Comparison of ENCODE assay signal across 29 mouse cellular contexts in the genomic region with DNA sequence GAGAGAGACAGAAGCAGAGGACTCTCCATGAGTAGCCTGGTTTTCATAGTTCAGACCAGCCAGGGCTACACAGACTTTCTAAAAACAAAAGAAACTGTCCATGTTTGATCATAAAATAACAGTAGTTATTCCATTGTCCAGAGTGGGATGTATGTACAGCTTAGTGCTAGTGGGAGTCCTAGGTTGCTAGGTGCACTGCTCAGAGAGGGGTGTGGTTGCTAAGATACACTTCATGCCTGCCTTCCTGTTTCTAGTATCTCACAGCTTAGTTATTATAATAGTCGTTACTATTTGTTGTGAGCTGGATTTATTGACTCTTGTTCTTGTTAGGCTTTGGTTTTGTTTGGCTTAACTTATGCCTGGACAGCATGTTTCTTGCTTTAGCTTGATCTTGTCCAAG. TPM values are rescaled to one million over a fixed set of nuclear protein-coding genes. Genes with fewer than 3 reads are reported as not detected.
DNase-seq lines count a peak whose midpoint lies in the region; ATAC-seq and TF ChIP-seq lines count a peak whose summit lies in the region.
"Had no signal": no experiment of that assay in that cellular context is flagged by ENCODE, and none has a peak within 500 bp of the region (broad histone marks: within the 10 kb centered on the region; RNA-seq: fewer than 3 reads in every experiment).

No protein-coding gene starts in this region.

- 0 out of 2 replicates have a peak, but pooled peaks have one; percentile 31 for ATAC-seq in forebrain, embryonic 16.5 days
- no peak for ATAC-seq in forebrain, embryonic 11.5 days (replicated peaks; ENCODE audit: low FRiP score)
- ATAC-seq in hindbrain, postnatal 0 days: 0 out of 2 replicates have a peak, but pooled peaks have one; percentile 30
- ATAC-seq in hindbrain, embryonic 16.5 days: no peak
- ATAC-seq in midbrain, embryonic 16.5 days: no peak
- ATAC-seq in midbrain, embryonic 13.5 days: no peak
- ATAC-seq: activated CD4-positive, CD25-positive, alpha-beta regulatory T cell, adult 4 months; forebrain, embryonic 15.5 days; Patski had no signal

- H3K4me1 ChIP-seq in forebrain, embryonic 16.5 days (replicated peaks; ENCODE audit: control insufficient read depth, insufficient read depth, low read length): no peaks in the 10 kb centered on the region
- H3K4me1 ChIP-seq in forebrain, embryonic 11.5 days (replicated peaks; ENCODE audit: control insufficient read depth, insufficient read depth, low read length): no peaks in the 10 kb centered on the region
- no peaks in the 10 kb centered on the region for H3K4me1 ChIP-seq in hindbrain, postnatal 0 days (ENCODE audit: insufficient read depth, low read length)
- H3K4me1 ChIP-seq in hindbrain, embryonic 16.5 days (ENCODE audit: control insufficient read depth, insufficient read depth, low read depth, low read length): no peaks in the 10 kb centered on the region
- H3K4me1 ChIP-seq in embryonic fibroblast, embryonic 13.5 days (ENCODE audit: control insufficient read depth, insufficient read depth, low read length): no peaks in the 10 kb centered on the region
- no peaks in the 10 kb centered on the region for H3K4me1 ChIP-seq in midbrain, embryonic 16.5 days (ENCODE audit: control insufficient read depth, insufficient read depth, low read length)
- H3K4me1 ChIP-seq in midbrain, embryonic 13.5 days (replicated peaks): no peaks in the 10 kb centered on the region
- H3K4me1 ChIP-seq: embryonic facial prominence, embryonic 13.5 days; embryonic facial prominence, embryonic 15.5 days; forebrain, embryonic 15.5 days had no signal

- H3K4me3 ChIP-seq in forebrain, embryonic 16.5 days (replicated peaks; ENCODE audit: low read length): no peak overlapping the region
- H3K4me3 ChIP-seq in forebrain, embryonic 11.5 days (ENCODE audit: low read depth, low read length): no peak overlapping the region
- no peak overlapping the region for H3K4me3 ChIP-seq in hindbrain, postnatal 0 days (ENCODE audit: low read length)
- no peak overlapping the region for H3K4me3 ChIP-seq in hindbrain, embryonic 16.5 days (ENCODE audit: low read length)
- no peak overlapping the region for H3K4me3 ChIP-seq in embryonic fibroblast, embryonic 13.5 days (ENCODE audit: insufficient read depth, low read length)
- no peak overlapping the region for H3K4me3 ChIP-seq in midbrain, embryonic 16.5 days (ENCODE audit: low read depth, low read length)
- no peak overlapping the region for H3K4me3 ChIP-seq in midbrain, embryonic 13.5 days (replicated peaks)
- H3K4me3 ChIP-seq: embryonic facial prominence, embryonic 13.5 days; embryonic facial prominence, embryonic 15.5 days; forebrain, embryonic 15.5 days had no signal

- H3K27me3 ChIP-seq in forebrain, embryonic 16.5 days (replicated peaks; ENCODE audit: control insufficient read depth, insufficient read depth, low read length): no peaks in the 10 kb centered on the region
- H3K27me3 ChIP-seq in forebrain, embryonic 11.5 days (ENCODE audit: control insufficient read depth, insufficient read depth, low read length): no peaks in the 10 kb centered on the region
- H3K27me3 ChIP-seq in hindbrain, postnatal 0 days (ENCODE audit: insufficient read depth, low read length): no peaks in the 10 kb centered on the region
- H3K27me3 ChIP-seq in hindbrain, embryonic 16.5 days (replicated peaks; ENCODE audit: control insufficient read depth, insufficient read depth, low read length): no peaks in the 10 kb centered on the region
- H3K27me3 ChIP-seq in midbrain, embryonic 16.5 days (ENCODE audit: control insufficient read depth, insufficient read depth, low read depth, low read length): no peaks in the 10 kb centered on the region; the same call in 1 of the 2 replicates
- no peaks in the 10 kb centered on the region for H3K27me3 ChIP-seq in midbrain, embryonic 13.5 days
- H3K27me3 ChIP-seq: embryonic facial prominence, embryonic 13.5 days; embryonic facial prominence, embryonic 15.5 days; forebrain, embryonic 15.5 days had no signal

- H3K27ac ChIP-seq in forebrain, embryonic 16.5 days (ENCODE audit: low read length): no peak overlapping the region
- no peak overlapping the region for H3K27ac ChIP-seq in forebrain, embryonic 11.5 days (ENCODE audit: low read depth, low read length)
- H3K27ac ChIP-seq in hindbrain, postnatal 0 days: no peak overlapping the region
- no peak overlapping the region for H3K27ac ChIP-seq in hindbrain, embryonic 16.5 days (ENCODE audit: low read depth, low read length)
- H3K27ac ChIP-seq in embryonic fibroblast, embryonic 13.5 days (ENCODE audit: insufficient read depth, low read length): no peak overlapping the region
- H3K27ac ChIP-seq in midbrain, embryonic 16.5 days (ENCODE audit: low read length): no peak overlapping the region
- no peak overlapping the region for H3K27ac ChIP-seq in midbrain, embryonic 13.5 days
- H3K27ac ChIP-seq: embryonic facial prominence, embryonic 13.5 days; embryonic facial prominence, embryonic 15.5 days; forebrain, embryonic 15.5 days had no signal

- DNase-seq in forebrain, embryonic 11.5 days (ENCODE audit: low spot score): no peak
- DNase-seq in hindbrain, postnatal 0 days (ENCODE audit: low spot score): no peak
- peak; percentile 18 for DNase-seq in MEL-GATA-1-ER (ENCODE audit: extremely low read depth, low read depth)
- DNase-seq: adrenal gland, adult 8-10 months; adrenal gland, postnatal 14 days; adrenal gland, postnatal 36 days; cerebellum, adult 11 months; cerebellum, adult 18-20 months; cerebellum, adult 8-10 months; cerebellum, adult 9-11 months; cerebellum, postnatal 14 days; cerebellum, postnatal 36 days; embryo, embryonic 11 days had no signal

- 65% methylated on average over 1 of the region's 1 CpGs for WGBS in forebrain, embryonic 16.5 days
- WGBS in forebrain, embryonic 11.5 days: 80% methylated on average over 1 of the region's 1 CpGs
- 27% methylated on average over 1 of the region's 1 CpGs for WGBS in hindbrain, postnatal 0 days
- WGBS in hindbrain, embryonic 16.5 days: 45% methylated on average over 1 of the region's 1 CpGs
- WGBS in midbrain, embryonic 16.5 days: 48% methylated on average over 1 of the region's 1 CpGs
- 44% methylated on average over 1 of the region's 1 CpGs for WGBS in midbrain, embryonic 13.5 days

- H3K9me3 ChIP-seq in forebrain, embryonic 16.5 days (ENCODE audit: control insufficient read depth, low read length): no peaks in the 10 kb centered on the region
- no peaks in the 10 kb centered on the region for H3K9me3 ChIP-seq in forebrain, embryonic 11.5 days (ENCODE audit: control insufficient read depth, low read length)
- no peaks in the 10 kb centered on the region for H3K9me3 ChIP-seq in hindbrain, postnatal 0 days (ENCODE audit: low read length)
- no peaks in the 10 kb centered on the region for H3K9me3 ChIP-seq in hindbrain, embryonic 16.5 days (ENCODE audit: control insufficient read depth, low read length)
- no peaks in the 10 kb centered on the region for H3K9me3 ChIP-seq in midbrain, embryonic 16.5 days (replicated peaks; ENCODE audit: control insufficient read depth, low read length, poor library complexity, severe bottlenecking)
- H3K9me3 ChIP-seq in midbrain, embryonic 13.5 days: no peaks in the 10 kb centered on the region
- H3K9me3 ChIP-seq: embryonic facial prominence, embryonic 13.5 days; embryonic facial prominence, embryonic 15.5 days; forebrain, embryonic 15.5 days had no signal

- H3K36me3 ChIP-seq in forebrain, embryonic 16.5 days (ENCODE audit: control insufficient read depth, insufficient read depth): peaks cover 25% of the 10 kb centered on the region
- no peaks in the 10 kb centered on the region; the same call in none of the 2 replicates for H3K36me3 ChIP-seq in forebrain, embryonic 11.5 days (ENCODE audit: control insufficient read depth, insufficient read depth, low read length)
- peaks cover 21% of the 10 kb centered on the region; the same call in 1 of the 2 replicates for H3K36me3 ChIP-seq in hindbrain, postnatal 0 days (ENCODE audit: insufficient read depth, low read length)
- H3K36me3 ChIP-seq in hindbrain, embryonic 16.5 days (ENCODE audit: control insufficient read depth, insufficient read depth, low read length): peaks cover 15% of the 10 kb centered on the region
- peaks cover 22% of the 10 kb centered on the region for H3K36me3 ChIP-seq in midbrain, embryonic 16.5 days (ENCODE audit: control insufficient read depth, insufficient read depth, low read length)
- peaks cover 32% of the 10 kb centered on the region for H3K36me3 ChIP-seq in midbrain, embryonic 13.5 days

- TF ChIP-seq CTCF in hindbrain, postnatal 0 days (IDR thresholded peaks at IDR 0.05; ENCODE audit: low read depth): no peak
- TF ChIP-seq CTCF in embryonic fibroblast, embryonic 13.5 days (IDR thresholded peaks at IDR 0.05; ENCODE audit: borderline replicate concordance, insufficient read depth, low read length): no peak

- no peak overlapping the region for H3K4me2 ChIP-seq in forebrain, embryonic 16.5 days (ENCODE audit: low read length)
- H3K4me2 ChIP-seq in forebrain, embryonic 11.5 days (ENCODE audit: low read depth, low read length, severe bottlenecking): no peak overlapping the region
- H3K4me2 ChIP-seq in hindbrain, postnatal 0 days (ENCODE audit: low read depth, low read length): no peak overlapping the region
- H3K4me2 ChIP-seq in hindbrain, embryonic 16.5 days (ENCODE audit: low read length): no peak overlapping the region
- H3K4me2 ChIP-seq in midbrain, embryonic 16.5 days (ENCODE audit: low read length): no peak overlapping the region
- H3K4me2 ChIP-seq in midbrain, embryonic 13.5 days (replicated peaks): no peak overlapping the region
- H3K4me2 ChIP-seq: embryonic facial prominence, embryonic 13.5 days; embryonic facial prominence, embryonic 15.5 days; forebrain, embryonic 15.5 days had no signal

- TF ChIP-seq POLR2A in embryonic fibroblast, embryonic 13.5 days (IDR thresholded peaks at IDR 0.05; ENCODE audit: low read depth, low read length): 0 out of 2 replicates have a peak, but pooled peaks have one; percentile 9

- H3K9ac ChIP-seq in forebrain, embryonic 16.5 days (replicated peaks; ENCODE audit: low read depth, low read length): no peak overlapping the region
- no peak overlapping the region for H3K9ac ChIP-seq in forebrain, embryonic 11.5 days (ENCODE audit: low read length)
- no peak overlapping the region for H3K9ac ChIP-seq in hindbrain, postnatal 0 days (replicated peaks; ENCODE audit: low read length)
- H3K9ac ChIP-seq in hindbrain, embryonic 16.5 days (ENCODE audit: low read depth, low read length): no peak overlapping the region
- no peak overlapping the region for H3K9ac ChIP-seq in midbrain, embryonic 16.5 days (ENCODE audit: low read depth, low read length)
- no peak overlapping the region for H3K9ac ChIP-seq in midbrain, embryonic 13.5 days (replicated peaks)
- H3K9ac ChIP-seq: embryonic facial prominence, embryonic 13.5 days; embryonic facial prominence, embryonic 15.5 days; forebrain, embryonic 15.5 days had no signal

RNA-seq across cellular contexts. Expression of a gene that starts 16.7 kb away (rescaled TPM):
- polyA plus RNA-seq in forebrain, embryonic 16.5 days (2015; fragmentation: Nextera tagmentation; extraction: Ambion mirVana): 77.8 and 84.6 TPM in 2 replicates
- polyA plus RNA-seq in forebrain, embryonic 11.5 days (2014; fragmentation: Nextera tagmentation; extraction: Ambion mirVana): 51.6 and 55.9 TPM in 2 replicates
- total RNA-seq in hindbrain, postnatal 0 days (2014; rRNA removed): 42.1 and 63.4 TPM in 2 replicates
- 67.5 and 73.2 TPM in 2 replicates for polyA plus RNA-seq in hindbrain, postnatal 0 days (2015; fragmentation: Nextera tagmentation; extraction: Ambion mirVana)
- polyA plus RNA-seq in hindbrain, embryonic 16.5 days (2015; fragmentation: Nextera tagmentation; extraction: Ambion mirVana): 81.0 and 90.7 TPM in 2 replicates
- 50.9 and 53.2 TPM in 2 replicates for polyA plus RNA-seq in embryonic fibroblast, embryonic 13.5 days (2011; ENCODE audit: insufficient read length, low read depth, missing spikeins)
- 80.9 and 95.7 TPM in 2 replicates for polyA plus RNA-seq in midbrain, embryonic 16.5 days (2015; fragmentation: Nextera tagmentation; extraction: Ambion mirVana)
- 77.6 and 79.4 TPM in 2 replicates for polyA plus RNA-seq in midbrain, embryonic 13.5 days (2015; fragmentation: Nextera tagmentation; extraction: Ambion mirVana)

RNA-seq across cellular contexts. Expression of a gene that starts 24.2 kb away (rescaled TPM):
- polyA plus RNA-seq in forebrain, embryonic 16.5 days (2015; fragmentation: Nextera tagmentation; extraction: Ambion mirVana): 5.4 and 7.3 TPM in 2 replicates
- polyA plus RNA-seq in forebrain, embryonic 11.5 days (2014; fragmentation: Nextera tagmentation; extraction: Ambion mirVana): 0.80 and 1.4 TPM in 2 replicates
- 49.9 and 60.2 TPM in 2 replicates for total RNA-seq in hindbrain, postnatal 0 days (2014; rRNA removed)
- 32.6 and 32.8 TPM in 2 replicates for polyA plus RNA-seq in hindbrain, postnatal 0 days (2015; fragmentation: Nextera tagmentation; extraction: Ambion mirVana)
- 31.9 and 36.8 TPM in 2 replicates for polyA plus RNA-seq in hindbrain, embryonic 16.5 days (2015; fragmentation: Nextera tagmentation; extraction: Ambion mirVana)
- not detected in 2 replicates for polyA plus RNA-seq in embryonic fibroblast, embryonic 13.5 days (2011; ENCODE audit: insufficient read length, low read depth, missing spikeins)
- polyA plus RNA-seq in midbrain, embryonic 16.5 days (2015; fragmentation: Nextera tagmentation; extraction: Ambion mirVana): 19.8 and 26.7 TPM in 2 replicates
- polyA plus RNA-seq in midbrain, embryonic 13.5 days (2015; fragmentation: Nextera tagmentation; extraction: Ambion mirVana): 9.9 and 11.9 TPM in 2 replicates
- total RNA-seq: common myeloid progenitor, adult 5-6 weeks had no signal

RNA-seq across cellular contexts. Expression of a gene that starts 29.8 kb away (rescaled TPM):
- polyA plus RNA-seq in forebrain, embryonic 16.5 days (2015; fragmentation: Nextera tagmentation; extraction: Ambion mirVana): 1,152 and 1,198 TPM in 2 replicates
- 797 and 824 TPM in 2 replicates for polyA plus RNA-seq in forebrain, embryonic 11.5 days (2014; fragmentation: Nextera tagmentation; extraction: Ambion mirVana)
- total RNA-seq in hindbrain, postnatal 0 days (2014; rRNA removed): 966 and 1,021 TPM in 2 replicates
- polyA plus RNA-seq in hindbrain, postnatal 0 days (2015; fragmentation: Nextera tagmentation; extraction: Ambion mirVana): 1,289 and 1,346 TPM in 2 replicates
- 1,253 and 1,320 TPM in 2 replicates for polyA plus RNA-seq in hindbrain, embryonic 16.5 days (2015; fragmentation: Nextera tagmentation; extraction: Ambion mirVana)
- polyA plus RNA-seq in embryonic fibroblast, embryonic 13.5 days (2011; ENCODE audit: insufficient read length, low read depth, missing spikeins): 448 and 450 TPM in 2 replicates
- 1,379 and 1,416 TPM in 2 replicates for polyA plus RNA-seq in midbrain, embryonic 16.5 days (2015; fragmentation: Nextera tagmentation; extraction: Ambion mirVana)
- 1,112 and 1,165 TPM in 2 replicates for polyA plus RNA-seq in midbrain, embryonic 13.5 days (2015; fragmentation: Nextera tagmentation; extraction: Ambion mirVana)

RNA-seq across cellular contexts. Expression of a gene that starts 46.3 kb away (rescaled TPM):
- 15.4 and 16.4 TPM in 2 replicates for polyA plus RNA-seq in forebrain, embryonic 16.5 days (2015; fragmentation: Nextera tagmentation; extraction: Ambion mirVana)
- 28.2 and 30.8 TPM in 2 replicates for polyA plus RNA-seq in forebrain, embryonic 11.5 days (2014; fragmentation: Nextera tagmentation; extraction: Ambion mirVana)
- 6.0 and 6.4 TPM in 2 replicates for total RNA-seq in hindbrain, postnatal 0 days (2014; rRNA removed)
- 5.6 and 6.5 TPM in 2 replicates for polyA plus RNA-seq in hindbrain, postnatal 0 days (2015; fragmentation: Nextera tagmentation; extraction: Ambion mirVana)
- polyA plus RNA-seq in hindbrain, embryonic 16.5 days (2015; fragmentation: Nextera tagmentation; extraction: Ambion mirVana): 8.5 and 10.9 TPM in 2 replicates
- polyA plus RNA-seq in embryonic fibroblast, embryonic 13.5 days (2011; ENCODE audit: insufficient read length, low read depth, missing spikeins): 14.3 and 15.2 TPM in 2 replicates
- polyA plus RNA-seq in midbrain, embryonic 16.5 days (2015; fragmentation: Nextera tagmentation; extraction: Ambion mirVana): 7.8 and 7.9 TPM in 2 replicates
- polyA plus RNA-seq in midbrain, embryonic 13.5 days (2015; fragmentation: Nextera tagmentation; extraction: Ambion mirVana): 14.9 and 15.1 TPM in 2 replicates

RNA-seq across cellular contexts. Expression of a gene that starts 46.3 kb away (rescaled TPM):
- polyA plus RNA-seq in forebrain, embryonic 16.5 days (2015; fragmentation: Nextera tagmentation; extraction: Ambion mirVana): not detected in 2 replicates
- polyA plus RNA-seq in forebrain, embryonic 11.5 days (2014; fragmentation: Nextera tagmentation; extraction: Ambion mirVana): 0.68 TPM in 1 of 2 replicates, not detected in the other
- 0.54 TPM in 1 of 2 replicates, not detected in the other for total RNA-seq in hindbrain, postnatal 0 days (2014; rRNA removed)
- polyA plus RNA-seq in hindbrain, postnatal 0 days (2015; fragmentation: Nextera tagmentation; extraction: Ambion mirVana): not detected in 2 replicates
- polyA plus RNA-seq in hindbrain, embryonic 16.5 days (2015; fragmentation: Nextera tagmentation; extraction: Ambion mirVana): not detected in 2 replicates
- 2.6 TPM in 1 of 2 replicates, not detected in the other for polyA plus RNA-seq in embryonic fibroblast, embryonic 13.5 days (2011; ENCODE audit: insufficient read length, low read depth, missing spikeins)
- not detected in 2 replicates for polyA plus RNA-seq in midbrain, embryonic 16.5 days (2015; fragmentation: Nextera tagmentation; extraction: Ambion mirVana)
- polyA plus RNA-seq in midbrain, embryonic 13.5 days (2015; fragmentation: Nextera tagmentation; extraction: Ambion mirVana): not detected in 2 replicates
- total RNA-seq: adrenal gland, adult 18-20 months; adrenal gland, adult 8-10 months; adrenal gland, postnatal 14 days; common myeloid progenitor, adult 5-6 weeks; ES-E14 had no signal
- polyA plus RNA-seq: activated CD4-positive, CD25-positive, alpha-beta regulatory T cell, adult 4 months; brain, embryonic 14.5 days; C2C12; embryonic facial prominence, embryonic 11.5 days; embryonic facial prominence, embryonic 15.5 days; forebrain, embryonic 15.5 days had no signal

Comparison
In these comparisons a context has a peak if more than half of its experiments do, and no peak if none do; other contexts are left out.
1. ATAC-seq: peak in forebrain, embryonic 16.5 days (single experiment) and hindbrain, postnatal 0 days (single experiment); none in forebrain, embryonic 11.5 days (single experiment), hindbrain, embryonic 16.5 days (single experiment), midbrain, embryonic 16.5 days (single experiment) and midbrain, embryonic 13.5 days (single experiment).